Mouse (Mus musculus) erythroblast, embryonic 14.5 days (primary cell): Measurements from ENCODE around the gene Magi2.

Source experiments
- GATA1 ChIP-seq: IDR thresholded peaks from 2 replicates; pipeline ENCODE4 v1.6.1; 2012; ENCODE audit warnings: low read length, inconsistent platforms, mixed read lengths
- TAL1 ChIP-seq: IDR thresholded peaks from 3 replicates; pipeline ENCODE4 v1.6.1; 2012; ENCODE audit warnings: low read length, inconsistent platforms, mixed read lengths

DNA sequence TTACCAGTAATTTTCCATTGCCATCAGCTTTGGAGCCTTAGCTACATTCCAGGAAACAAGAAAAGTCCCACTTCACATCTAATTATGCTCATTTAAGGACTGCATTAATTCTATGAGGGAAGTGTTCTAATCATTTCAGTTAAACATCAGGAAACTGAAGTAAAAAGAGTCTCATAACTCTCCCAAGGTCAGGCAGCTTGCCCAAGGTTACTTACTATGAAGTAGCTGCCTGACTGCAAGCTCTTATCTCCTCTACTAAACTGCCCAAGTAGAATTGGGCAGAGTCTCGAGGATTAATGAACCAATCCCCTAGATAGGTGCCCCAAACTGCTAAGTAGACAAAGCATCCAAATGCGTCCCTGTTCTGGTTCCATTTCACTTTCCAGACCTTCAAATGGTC lies 19.6 kb downstream of the Magi2 start:
- no peak for TF ChIP-seq GATA1
- TF ChIP-seq TAL1: no peak
